Mouse (Mus musculus) lung, postnatal 25 days (tissue): ENCODE measurements around the gene Igfbp6.

ENCODE experiments used
- DNase-seq: peaks from one replicate; pipeline ENCODE4 v3.0.0; 2022; ENCODE audit warnings: low spot score

Igfbp6 gene

DNA sequence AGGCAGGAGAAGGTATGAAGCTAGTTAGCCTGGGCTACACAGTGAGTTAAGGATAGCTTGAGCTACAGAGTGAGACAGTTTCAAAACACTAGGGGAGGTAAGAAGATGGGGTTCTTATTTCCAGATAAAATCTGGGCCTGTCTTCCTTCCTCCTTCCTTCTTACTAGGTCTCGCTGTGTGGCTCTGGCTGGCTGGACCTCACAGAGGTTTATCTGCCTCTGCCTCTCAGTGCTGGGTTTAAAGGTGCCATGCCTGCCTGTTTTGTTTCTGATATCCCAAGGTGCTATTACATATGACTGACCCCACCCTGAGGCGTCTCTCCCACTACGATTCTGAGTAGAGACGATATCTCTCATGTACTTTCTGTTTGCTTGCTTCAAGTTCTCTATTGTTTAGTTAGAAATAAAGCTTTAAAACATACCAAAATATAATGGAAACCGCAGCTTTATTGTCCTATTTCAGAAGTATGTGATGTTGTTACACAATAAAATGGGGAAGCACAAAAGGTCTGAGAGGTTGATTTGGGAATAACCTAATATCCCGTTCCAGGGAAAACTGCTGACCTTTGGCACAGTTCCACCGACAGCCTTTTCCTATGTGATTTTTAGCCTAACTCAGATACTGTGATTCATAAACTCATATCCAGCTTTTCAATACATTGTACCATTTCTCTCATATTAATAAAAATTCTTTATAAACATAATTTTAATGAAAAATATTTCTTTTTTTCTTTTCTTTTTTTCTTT lies 32.6 kb downstream of the Igfbp6 start:
- DNase-seq, result no peak

- no peak for DNase-seq
These were observed 33.3 kb downstream of the Igfbp6 start for GRCm38 (mm10) chr15:102177417-102177816.

DNA sequence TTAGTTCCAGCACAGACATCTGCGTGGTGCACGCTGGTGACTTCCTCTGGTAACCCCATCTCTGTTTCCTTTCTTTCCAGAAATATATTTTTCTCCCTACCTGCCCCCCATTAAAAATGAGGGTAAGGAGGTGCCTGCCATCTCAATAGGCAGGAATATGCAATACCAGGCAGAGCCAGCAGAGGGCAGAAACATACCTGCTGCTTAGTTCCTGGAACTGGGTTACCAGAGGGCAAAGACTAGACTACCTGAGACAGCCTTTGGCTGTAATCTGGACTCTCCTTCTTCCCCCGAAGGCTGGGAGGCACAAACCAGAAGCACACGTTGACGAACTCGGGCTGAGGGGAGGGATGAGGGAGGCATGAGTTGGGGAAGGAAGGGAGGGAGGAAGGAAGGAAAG lies 34.1 kb downstream of the Igfbp6 start:
- DNase-seq, result peak; percentile 83

GRCm38 (mm10) chr15:102179106-102179505 lies 34.9 kb downstream of the Igfbp6 start:
- no peak for DNase-seq

- no peak for DNase-seq
These were observed 35.8 kb downstream of the Igfbp6 start for GRCm38 (mm10) chr15:102179924-102180323.

- DNase-seq, result no peak
These were observed 38.9 kb downstream of the Igfbp6 start for GRCm38 (mm10) chr15:102183076-102183475.

DNA sequence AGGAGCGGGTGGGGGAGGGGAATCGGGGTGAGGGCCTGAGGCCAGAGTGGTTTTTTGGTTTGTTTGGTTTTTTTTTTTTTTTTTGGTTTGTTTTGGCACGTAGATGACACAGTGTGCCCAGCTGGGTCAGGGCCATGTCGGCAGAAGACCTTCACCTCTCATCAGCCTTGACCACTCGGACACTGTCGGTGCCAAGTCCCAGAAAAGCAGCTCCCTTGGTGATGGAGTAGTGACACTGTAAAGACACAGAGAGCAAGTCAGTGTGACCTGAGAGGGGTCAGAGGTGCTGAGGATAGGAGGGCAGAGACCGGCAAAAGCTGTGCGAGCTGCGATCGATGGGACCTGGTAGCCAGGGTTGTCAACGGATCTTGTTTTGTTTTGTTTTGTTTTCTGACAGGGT lies 42.1 kb downstream of the Igfbp6 start:
- no peak for DNase-seq

DNA sequence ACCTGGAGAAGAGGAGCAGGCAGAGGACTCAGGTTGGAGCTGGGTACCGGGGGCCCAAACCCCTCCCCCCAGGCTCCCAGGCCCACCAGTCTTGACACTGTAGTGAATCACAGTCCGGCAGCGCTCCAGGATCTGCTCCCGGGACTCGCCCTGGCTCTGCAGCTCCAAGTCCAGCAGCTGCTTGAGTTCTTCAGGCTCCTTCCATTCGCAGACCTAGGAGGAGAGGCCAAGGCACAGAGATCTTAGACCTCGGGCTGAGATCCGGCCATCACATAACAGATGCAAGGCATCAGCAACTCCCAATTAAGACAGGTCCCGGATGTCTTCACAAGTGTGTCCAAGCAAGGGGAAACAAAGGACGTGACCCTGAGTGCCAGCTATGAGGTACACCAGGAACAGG lies 43.9 kb downstream of the Igfbp6 start:
- peak; percentile 65 for DNase-seq

DNA sequence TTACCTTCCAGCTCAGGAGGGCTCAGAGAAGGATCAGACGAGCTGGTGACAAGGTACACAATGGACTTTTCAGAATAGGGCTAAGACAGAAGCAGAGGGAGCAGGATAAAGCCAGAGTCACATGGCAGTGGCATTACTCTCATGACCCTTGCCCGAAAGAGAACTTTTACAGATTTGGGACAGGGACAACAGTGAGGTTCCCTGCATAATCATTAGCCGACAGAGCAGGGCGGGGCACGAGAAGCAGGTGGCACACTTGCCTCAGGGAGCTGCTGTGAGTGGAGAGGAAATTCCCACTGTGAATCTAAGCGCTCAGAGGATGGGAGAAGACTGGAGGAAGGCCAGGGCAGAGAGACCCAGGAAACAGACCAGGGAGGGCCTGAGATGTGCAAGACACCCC lies 44.7 kb downstream of the Igfbp6 start:
- no peak for DNase-seq

- no peak for DNase-seq
These were observed 47.5 kb downstream of the Igfbp6 start for GRCm38 (mm10) chr15:102191699-102192098.

- DNase-seq, result no peak
These were observed 48.2 kb downstream of the Igfbp6 start for GRCm38 (mm10) chr15:102192271-102192812.

DNA sequence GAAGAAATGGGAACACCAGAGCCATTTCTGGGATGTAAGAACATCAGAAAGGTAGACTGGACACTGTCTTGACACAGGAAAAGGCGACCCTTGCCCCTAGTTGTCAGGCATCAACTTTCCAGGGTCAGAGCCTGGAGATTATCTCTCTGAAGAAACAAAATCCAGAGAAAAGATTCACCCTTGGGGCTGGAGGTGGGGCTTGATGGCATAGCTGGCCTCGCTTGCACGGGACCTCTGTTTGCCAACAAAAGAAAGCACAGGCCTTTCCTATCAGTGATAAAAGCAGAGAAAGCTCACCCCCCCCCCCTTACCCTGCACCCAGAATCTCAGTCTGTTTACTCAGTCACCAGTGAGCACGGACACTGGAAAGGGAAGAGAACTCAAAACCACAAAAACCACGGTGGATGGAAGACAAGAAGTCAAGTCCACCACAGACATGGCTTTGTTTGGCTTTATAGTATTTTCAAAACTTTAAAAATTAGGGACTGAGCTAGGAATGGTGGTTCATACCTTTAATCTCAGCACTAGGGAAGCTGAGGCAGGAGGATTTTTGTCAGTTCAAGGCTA lies 48.7 kb downstream of the Igfbp6 start:
- no peak for DNase-seq

GRCm38 (mm10) chr15:102193652-102194051 lies 49.5 kb downstream of the Igfbp6 start:
- no peak for DNase-seq

GRCm38 (mm10) chr15:102194439-102194838 lies 50.3 kb downstream of the Igfbp6 start:
- DNase-seq, result no peak

DNA sequence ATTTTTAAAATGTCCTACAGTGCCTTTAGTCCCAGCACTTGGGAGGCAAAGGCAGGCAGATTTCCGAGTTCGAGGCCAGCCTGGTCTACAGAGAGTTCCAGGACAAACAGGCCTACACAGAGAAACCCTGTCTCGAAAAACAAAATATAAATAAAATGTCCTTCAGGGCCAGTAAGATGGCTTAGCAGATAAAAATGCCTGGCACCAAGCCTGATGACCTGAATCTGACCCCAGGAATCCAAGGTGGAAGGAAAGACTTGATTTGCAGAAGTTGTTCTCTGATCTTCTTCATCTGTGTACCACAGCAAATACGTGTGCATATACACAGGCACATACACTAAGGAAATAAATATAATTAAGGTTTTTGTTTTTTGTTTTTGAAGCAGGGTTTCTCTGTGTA lies 51.2 kb downstream of the Igfbp6 start:
- DNase-seq, result no peak

DNA sequence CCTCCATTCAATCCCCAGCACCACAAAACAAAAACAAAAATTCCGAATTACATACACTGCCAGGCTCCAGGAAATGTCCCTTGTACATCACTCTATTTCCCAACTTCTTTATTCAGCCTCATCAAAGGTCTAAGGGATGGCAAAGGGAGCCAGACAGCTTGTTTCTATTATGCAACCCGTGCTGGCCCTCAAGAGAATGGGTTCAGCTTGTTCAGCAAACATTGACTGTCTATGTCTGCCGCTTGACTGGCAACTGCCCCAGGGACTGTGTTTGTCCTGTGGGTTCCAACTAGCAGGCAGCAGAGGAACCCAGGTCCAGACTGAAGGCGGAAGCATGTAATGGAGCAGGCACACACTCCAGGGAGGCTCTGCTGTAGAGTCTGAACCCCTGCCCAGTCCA lies 54.7 kb downstream of the Igfbp6 start:
- DNase-seq, result peak; percentile 62
